Mouse (Mus musculus) MEL (cell line): ENCODE results near the gene Olfr374. TPM values are rescaled to one million over a fixed set of nuclear protein-coding genes. Genes with fewer than 3 reads are reported as not detected.

Experiments
- DNase-seq: peaks from one replicate; pipeline ENCODE4 v3.0.0; 2011; ENCODE audit warnings: low read depth, low spot score
- H3K27ac ChIP-seq: 2 replicates; pipeline ENCODE4 v1.5.1; 2012; ENCODE audit warnings: low read depth, mild to moderate bottlenecking, control low read depth, low read length, moderate library complexity; ENCODE audit not compliant: control insufficient read depth
- H3K27me3 ChIP-seq, 2 experiments: fragments of 150-350 bp in 1 of 2; sonication (generic) in 1 of 2; 2 replicates each; pipeline ENCODE4 v1.6.1; 2012; ENCODE audit warnings: low read length in 2 of 2, mild to moderate bottlenecking in 2 of 2, improper control_type of control experiment in 1 of 2, moderate library complexity in 1 of 2; ENCODE audit not compliant: insufficient read depth in 2 of 2, control insufficient read depth in 1 of 2
- H3K36me3 ChIP-seq, 2 experiments: 2 replicates each; pipeline ENCODE4 v1.6.1; 2012 to 2014; ENCODE audit warnings: low read length in 2 of 2, improper control_type of control experiment in 1 of 2, inconsistent platforms in 1 of 2, mild to moderate bottlenecking in 1 of 2; ENCODE audit not compliant: insufficient read depth in 2 of 2, control insufficient read depth in 1 of 2
- H3K4me1 ChIP-seq, 2 experiments: fragments of 150-350 bp in 1 of 2; sonication (generic) in 1 of 2; 2 replicates each; pipeline ENCODE4 v1.6.1; 2012; ENCODE audit warnings: low read length in 2 of 2, improper control_type of control experiment in 1 of 2, mild to moderate bottlenecking in 1 of 2; ENCODE audit not compliant: insufficient read depth in 2 of 2, control insufficient read depth in 1 of 2
- H3K4me3 ChIP-seq, 2 experiments: fragments of 150-350 bp in 1 of 2; sonication (generic) in 1 of 2; 2 replicates each; pipeline ENCODE4 v1.5.1; 2012; ENCODE audit warnings: low read depth in 2 of 2, low read length in 2 of 2, mild to moderate bottlenecking in 2 of 2, moderate library complexity in 2 of 2, control low read depth in 1 of 2, improper control_type of control experiment in 1 of 2; ENCODE audit not compliant: control insufficient read depth in 1 of 2, insufficient read depth in 1 of 2
- H3K79me2 ChIP-seq: 2 replicates; pipeline ENCODE4 v1.6.1; 2012; ENCODE audit warnings: mild to moderate bottlenecking, low read length, moderate library complexity; ENCODE audit not compliant: control insufficient read depth, poor library complexity, insufficient read depth
- H3K9ac ChIP-seq: 2 replicates; pipeline ENCODE4 v1.6.1; 2012; ENCODE audit warnings: low read depth, mild to moderate bottlenecking, control low read depth, low read length, moderate library complexity; ENCODE audit not compliant: control insufficient read depth, poor library complexity, severe bottlenecking
- H3K9me3 ChIP-seq: fragments of 150-350 bp; sonication (generic); replicated peaks from 2 replicates; pipeline ENCODE4 v1.6.1; 2012; ENCODE audit warnings: mild to moderate bottlenecking, low read length, improper control_type of control experiment, moderate library complexity; ENCODE audit not compliant: insufficient read depth
- E2F4 ChIP-seq: IDR thresholded peaks from 2 replicates; pipeline ENCODE4 v1.6.1; 2011; ENCODE audit warnings: low read depth, low read length, improper control_type of control experiment, borderline replicate concordance
- ELF1 ChIP-seq: IDR thresholded peaks from 2 replicates; pipeline ENCODE4 v1.6.1; 2014; ENCODE audit warnings: low read depth, mild to moderate bottlenecking, inconsistent platforms, low read length, improper control_type of control experiment, moderate library complexity
- ETS1 ChIP-seq: IDR thresholded peaks from 2 replicates; pipeline ENCODE4 v1.6.1; 2012; ENCODE audit warnings: low read depth, mild to moderate bottlenecking, inconsistent platforms, low read length, improper control_type of control experiment, moderate library complexity
- HCFC1 ChIP-seq: IDR thresholded peaks from 2 replicates; pipeline ENCODE4 v1.6.1; 2012; ENCODE audit warnings: low read depth, mild to moderate bottlenecking, inconsistent platforms, low read length, improper control_type of control experiment, moderate library complexity
- KAT2A ChIP-seq: conservative IDR thresholded peaks from 2 replicates; pipeline ENCODE4 v1.6.1; 2012; ENCODE audit warnings: low read depth, low read length, improper control_type of control experiment, inconsistent platforms
- MEF2A ChIP-seq: IDR thresholded peaks from 2 replicates; pipeline ENCODE4 v1.6.1; 2014; ENCODE audit warnings: low read depth, mild to moderate bottlenecking, inconsistent platforms, low read length, improper control_type of control experiment; ENCODE audit not compliant: poor library complexity, insufficient replicate concordance, severe bottlenecking; ENCODE audit errors: extremely low read depth
- MXI1 ChIP-seq: IDR thresholded peaks from 2 replicates; pipeline ENCODE4 v1.6.1; 2011; ENCODE audit warnings: mild to moderate bottlenecking, low read depth, low read length, improper control_type of control experiment
- NRF1 ChIP-seq: IDR thresholded peaks from 2 replicates; pipeline ENCODE4 v1.6.1; 2014; ENCODE audit warnings: low read depth, mild to moderate bottlenecking, inconsistent platforms, low read length, improper control_type of control experiment, moderate library complexity; ENCODE audit not compliant: poor library complexity, insufficient read depth, severe bottlenecking
- POLR2AphosphoS5 ChIP-seq: IDR thresholded peaks from 2 replicates; pipeline ENCODE4 v1.6.1; 2012; ENCODE audit warnings: low read depth, borderline replicate concordance, mild to moderate bottlenecking, inconsistent platforms, low read length, moderate library complexity, mixed read lengths
- SIN3A ChIP-seq: IDR thresholded peaks from 2 replicates; pipeline ENCODE4 v1.6.1; 2012; ENCODE audit warnings: low read length, improper control_type of control experiment, inconsistent platforms
- TCF12 ChIP-seq: IDR thresholded peaks from 2 replicates; pipeline ENCODE4 v1.6.1; 2014; ENCODE audit warnings: low read depth, mild to moderate bottlenecking, inconsistent platforms, low read length, improper control_type of control experiment, moderate library complexity
- USF2 ChIP-seq, 2 experiments: IDR thresholded peaks; 2 replicates each; pipeline ENCODE4 v1.6.1; 2011 to 2012; ENCODE audit warnings: improper control_type of control experiment in 2 of 2, low read length in 2 of 2, borderline replicate concordance in 1 of 2, inconsistent platforms in 1 of 2, low read depth in 1 of 2, mild to moderate bottlenecking in 1 of 2; ENCODE audit not compliant: insufficient read depth in 1 of 2
- ZNF384 ChIP-seq: IDR thresholded peaks from 2 replicates; pipeline ENCODE4 v1.6.1; 2012; ENCODE audit warnings: low read depth, mild to moderate bottlenecking, inconsistent platforms, low read length, improper control_type of control experiment
- polyA plus RNA-seq, 2 experiments: library from polyadenylated mRNA; stranded (reverse) in 1 of 2; unstranded in 1 of 2; fragments of >175 nt in 1 of 2; fragments of >200 nt in 1 of 2; gene quantifications; 2 replicates each; pipeline versions ENCODE4 v1.2.1 to v1.2.4; 2012; ENCODE audit warnings: low replicate concordance in 2 of 2, low read depth in 1 of 2; ENCODE audit not compliant: insufficient read length in 2 of 2, insufficient read depth in 1 of 2, missing spikeins in 1 of 2
- total RNA-seq: library from RNA; depleted of rRNA; stranded (reverse); fragments of 300-350 nt; gene quantifications from 2 replicates; pipeline ENCODE4 v1.2.3, GENCODE M21; 2012

Olfr374 gene
- total and polyA plus RNA-seq, 3 experiments: 0.06 to 0.08 TPM; not detected in 1

DNA sequence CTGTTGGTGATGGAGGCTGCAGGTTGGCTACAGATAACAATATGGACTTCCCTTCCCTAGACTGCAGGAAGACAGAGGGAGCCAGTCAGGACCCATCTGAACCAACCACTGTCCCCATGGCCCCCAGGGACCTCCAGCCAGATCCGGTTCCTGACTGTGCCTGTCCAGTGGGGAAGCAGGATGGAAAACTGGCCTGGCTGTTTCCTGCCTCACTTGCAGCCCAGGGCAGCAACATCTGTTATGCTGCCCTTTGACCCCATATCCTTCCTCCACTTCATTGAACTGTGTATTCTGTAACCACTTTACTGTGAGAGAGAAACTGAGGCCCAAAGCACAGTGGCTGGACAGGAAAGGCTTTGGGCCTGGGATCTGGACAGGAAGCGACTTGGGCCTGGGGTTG, 24.4 kb downstream of the Olfr374 start:
- Histone ChIP-seq H3K79me2 (no peaks in the 10 kb centered on the region), H3K4me1 (no peaks in the 10 kb centered on the region), H3K9ac (no peak overlapping the region), H3K27ac (no peak overlapping the region), H3K36me3 (no peaks in the 10 kb centered on the region), H3K9me3 (no peaks in the 10 kb centered on the region), H3K4me3 (no peak overlapping the region), H3K27me3 (no peaks in the 10 kb centered on the region; a peak in 1 of 4 replicates)
- DNase-seq: no peak
- no peak for TF ChIP-seq ETS1
- TF ChIP-seq MEF2A: no peak
- no peak for TF ChIP-seq NRF1
- no peak for TF ChIP-seq HCFC1
- no peak for TF ChIP-seq POLR2AphosphoS5
- no peak for TF ChIP-seq USF2 (IDR thresholded peaks at IDR 0.05; ENCODE audit: borderline replicate concordance in 1 of 2, insufficient read depth in 1 of 2, low read depth in 1 of 2, low read length in 2 of 2)

DNA sequence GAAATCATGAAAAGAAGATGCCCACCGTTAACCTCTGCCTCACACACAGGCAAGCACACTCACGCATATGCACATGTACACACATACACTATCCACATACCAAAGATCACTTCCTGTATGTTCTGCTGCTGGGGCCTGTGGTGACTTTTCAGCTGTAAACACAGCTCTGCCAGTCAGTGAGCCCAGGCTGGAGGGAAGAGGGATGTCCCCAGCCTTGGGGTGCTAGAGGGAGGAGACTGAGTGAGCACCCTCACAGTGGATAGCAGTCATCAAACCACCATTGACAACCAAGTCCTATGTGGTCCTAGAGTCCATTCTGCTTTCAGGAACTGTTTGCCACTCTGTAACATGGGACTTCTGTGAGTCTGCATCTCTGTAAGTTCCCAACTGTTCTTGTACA, 25.1 kb downstream of the Olfr374 start:
- H3K27me3 ChIP-seq: no peaks in the 10 kb centered on the region; a peak in 1 of 4 replicates
- no peaks in the 10 kb centered on the region for H3K4me1 ChIP-seq
- no peak overlapping the region for H3K4me3 ChIP-seq
- no peaks in the 10 kb centered on the region for H3K36me3 ChIP-seq
- no peak overlapping the region for H3K27ac ChIP-seq
- no peak overlapping the region for H3K9ac ChIP-seq
- no peaks in the 10 kb centered on the region for H3K79me2 ChIP-seq
- TF ChIP-seq ELF1 (no peak), ZNF384 (no peak)
- no peak for DNase-seq
- H3K9me3 ChIP-seq: no peaks in the 10 kb centered on the region

DNA sequence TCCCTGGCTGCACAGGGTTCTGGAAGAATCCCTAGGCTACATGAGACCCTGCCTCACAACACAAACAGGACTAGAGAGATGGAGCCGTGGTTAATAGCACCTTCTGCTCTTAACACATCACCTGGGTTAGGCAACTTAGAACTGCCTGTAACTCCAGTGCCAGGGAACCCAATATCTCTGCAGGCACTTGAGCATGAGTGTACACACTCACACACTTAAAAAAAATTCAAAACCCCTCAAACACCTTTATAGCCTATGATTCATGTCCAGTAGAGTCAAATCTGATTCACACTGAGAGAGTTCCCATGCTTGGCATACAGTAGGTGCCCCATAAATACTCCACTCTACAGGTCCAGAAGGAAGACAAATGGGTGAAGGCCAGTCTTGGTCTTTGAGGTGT, 25.6 kb downstream of the Olfr374 start:
- no peaks in the 10 kb centered on the region for H3K4me1 ChIP-seq
- TF ChIP-seq TCF12 (no peak), KAT2A (no peak), SIN3A (no peak), E2F4 (no peak), ZNF384 (no peak), MXI1 (no peak)
- H3K4me3 ChIP-seq: no peak overlapping the region

More for the DNA sequence above, 25.6 kb downstream of the Olfr374 start:
- H3K79me2 ChIP-seq: no peaks in the 10 kb centered on the region
- H3K9ac ChIP-seq: no peak overlapping the region
- no peak for DNase-seq
- no peaks in the 10 kb centered on the region for H3K9me3 ChIP-seq
- no peak overlapping the region for H3K27ac ChIP-seq
- H3K27me3 ChIP-seq: no peaks in the 10 kb centered on the region; a peak in 1 of 4 replicates
- no peaks in the 10 kb centered on the region for H3K36me3 ChIP-seq
